Mouse (Mus musculus) cerebellum, postnatal 4 days (tissue): ENCODE results near the gene Trim46.
A peak's percentile ranks its signal among the peaks of the same experiment; 100 is the strongest.
"Not testable (repeated sequence)": the region's sequence is repeated elsewhere in the genome, so short reads cannot be mapped to it uniquely, and the experiment has no call there.

Experiments
- DNase-seq, 2 experiments: peaks; one replicate each; pipeline ENCODE4 v3.0.0; 2022; ENCODE audit warnings: low spot score in 2 of 2, mixed read lengths in 1 of 2

The Trim46 gene

GRCm38 (mm10) chr3:89233562-89234110 is 12.5 kb downstream of the Trim46 start:
- no peak for DNase-seq

DNA sequence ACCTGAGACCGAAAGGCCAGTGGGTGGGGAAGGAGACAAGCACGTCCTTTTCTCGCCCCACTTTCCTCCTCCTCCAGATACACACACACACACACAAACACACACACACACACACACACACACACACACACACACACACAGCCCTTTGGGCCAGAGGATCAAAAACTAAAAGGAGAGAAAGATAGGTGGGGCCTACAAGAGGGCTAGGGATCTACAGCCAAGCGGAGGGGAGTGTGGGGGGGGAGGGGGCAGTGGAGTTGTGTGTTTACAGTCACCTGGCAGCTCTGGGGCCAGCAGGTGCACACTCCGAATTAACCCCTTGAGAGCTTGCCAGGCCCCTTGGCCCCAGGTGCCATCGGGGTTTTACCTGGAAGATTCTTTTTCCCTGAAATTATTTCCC is 13.5 kb downstream of the Trim46 start:
- no peak for DNase-seq

- no peak for DNase-seq
Measured at GRCm38 (mm10) chr3:89231772-89232275, 14.3 kb downstream of the Trim46 start.

- DNase-seq = no peak
Measured at GRCm38 (mm10) chr3:89231345-89231744, 14.8 kb downstream of the Trim46 start.

DNA sequence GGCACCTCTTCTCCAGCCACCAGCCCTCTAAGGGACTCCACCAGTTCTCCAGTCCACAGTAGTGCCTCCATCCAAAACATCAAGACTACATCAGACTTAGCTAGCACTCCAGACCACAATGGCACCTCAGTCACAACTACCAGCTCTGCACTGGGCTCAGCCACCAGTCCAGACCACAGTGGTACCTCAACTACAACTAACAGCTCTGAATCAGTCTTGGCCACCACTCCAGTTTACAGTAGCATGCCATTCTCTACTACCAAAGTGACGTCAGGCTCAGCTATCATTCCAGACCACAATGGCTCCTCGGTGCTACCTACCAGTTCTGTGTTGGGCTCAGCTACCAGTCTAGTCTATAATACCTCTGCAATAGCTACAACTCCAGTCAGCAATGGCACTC is 15.5 kb downstream of the Trim46 start:
- no peak for DNase-seq

DNA sequence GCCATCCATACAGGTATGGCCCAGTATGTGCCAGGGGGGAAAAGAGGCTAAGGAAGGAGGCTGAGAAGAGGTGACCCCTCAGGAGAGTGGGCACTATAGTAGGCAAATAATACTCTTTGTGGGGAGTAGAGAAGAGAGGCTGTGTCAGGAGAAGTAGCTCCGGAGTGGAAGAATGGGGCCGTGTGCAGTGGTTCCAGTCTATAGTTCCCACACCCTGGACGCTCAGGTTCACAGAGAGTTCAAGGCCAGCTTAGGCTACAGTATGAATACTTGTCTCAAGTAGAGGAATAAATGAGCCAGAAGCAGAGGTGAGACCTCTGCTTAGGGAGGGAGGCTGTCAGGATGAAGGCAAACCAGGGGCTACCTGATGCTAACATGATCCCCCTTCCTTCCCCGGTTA is 16.8 kb downstream of the Trim46 start:
- DNase-seq = no peak

GRCm38 (mm10) chr3:89228836-89229235 is 17.3 kb downstream of the Trim46 start, which contains the start of gene Muc1:
Gene Muc1 (plus strand): TSS chr3:89229057.
- no peak for DNase-seq

- peak; percentile 77 to 91 for DNase-seq
Measured at GRCm38 (mm10) chr3:89228180-89228549, 17.9 kb downstream of the Trim46 start.

- DNase-seq = peak; percentile 70 to 80
Measured at GRCm38 (mm10) chr3:89227307-89228179, 18.6 kb downstream of the Trim46 start.

DNA sequence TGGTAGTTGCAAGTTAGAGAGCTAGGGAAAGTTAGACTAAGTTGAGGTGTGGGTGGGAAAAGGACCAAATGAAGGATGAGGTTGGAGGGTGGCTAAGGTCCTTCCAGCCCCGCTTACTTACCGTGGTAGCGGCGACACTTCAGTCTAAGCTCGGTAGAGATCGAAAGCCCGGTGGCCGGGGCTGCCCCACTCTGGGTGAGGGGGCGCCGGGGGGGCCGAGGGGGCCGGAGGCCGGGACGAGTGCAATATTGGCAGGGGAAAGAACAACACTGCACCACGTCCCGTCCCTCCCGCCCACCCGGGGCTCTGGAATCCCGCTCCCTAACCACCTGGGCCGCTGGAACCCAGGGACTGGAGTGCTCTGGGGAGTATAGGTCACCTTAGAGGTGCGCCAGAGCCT is 19.2 kb downstream of the Trim46 start, which contains the start of gene Mtx1:
Gene Mtx1 (minus strand): TSS at position 189 of the 400 bp plus-strand sequence.
- DNase-seq = no peak

DNA sequence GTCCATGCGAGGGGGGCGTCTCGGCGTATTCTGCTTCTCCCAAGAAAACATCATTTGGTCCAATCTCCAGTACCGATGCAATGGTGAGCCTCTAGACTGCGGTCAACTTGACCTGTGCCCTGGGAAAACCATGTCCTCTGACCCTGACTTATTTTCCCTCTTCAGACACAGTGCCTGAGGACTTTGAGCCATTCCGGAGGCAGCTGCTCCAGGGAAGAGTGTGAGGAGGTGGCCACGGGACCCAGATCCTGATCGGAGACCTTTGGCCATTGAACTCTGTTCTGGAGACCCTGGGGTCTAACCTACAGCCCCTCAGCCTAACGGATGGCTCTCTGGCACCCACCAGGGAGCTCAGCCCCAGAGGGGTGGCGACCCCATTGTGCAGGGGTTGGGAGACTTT is 19.7 kb downstream of the Trim46 start:
- no peak for DNase-seq

DNA sequence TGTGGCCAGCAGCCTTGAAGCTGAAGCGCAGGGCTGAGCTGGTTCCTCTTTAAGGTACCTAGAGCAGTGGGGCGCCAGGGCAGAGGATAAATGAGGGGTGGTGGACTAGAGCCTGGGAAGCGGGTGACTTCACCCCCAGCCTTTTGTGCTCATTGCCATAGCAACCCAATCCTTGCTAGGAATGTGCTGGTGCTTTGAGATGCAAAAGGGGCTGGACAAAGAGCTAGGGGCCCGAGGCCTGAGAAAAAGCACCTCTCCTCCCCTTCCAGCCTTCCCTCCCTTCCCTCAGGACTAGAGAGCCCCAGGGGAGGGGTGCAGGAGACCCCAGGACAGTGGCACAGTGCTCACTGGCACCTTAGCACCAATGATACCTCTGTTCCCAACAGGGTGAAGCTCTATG is 20.2 kb downstream of the Trim46 start:
- no peak for DNase-seq

DNA sequence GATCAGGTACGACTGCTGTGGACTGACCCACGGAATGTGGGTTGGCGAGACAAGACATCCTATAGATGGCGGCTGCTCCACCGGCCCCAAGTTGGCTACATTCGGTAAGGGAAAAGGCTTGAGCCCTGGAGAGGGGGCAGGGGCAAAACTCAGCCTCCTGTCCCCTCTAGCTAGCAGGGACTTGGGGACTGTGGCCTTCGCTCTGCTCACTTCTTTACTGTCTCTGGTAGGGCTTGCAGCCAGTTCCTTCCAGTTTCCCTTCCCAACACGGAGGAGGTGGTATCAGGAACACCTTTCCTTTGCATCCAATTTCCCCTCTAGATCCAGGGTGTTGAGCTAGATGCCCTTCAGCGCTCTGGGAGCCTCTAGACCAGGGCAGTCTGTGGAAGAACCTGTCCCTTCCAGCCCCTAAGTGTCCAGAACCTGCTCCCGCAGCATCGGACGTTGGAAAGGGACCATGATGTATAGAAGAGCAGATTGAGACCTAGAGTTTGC is 20.7 kb downstream of the Trim46 start:
- no peak for DNase-seq

DNA sequence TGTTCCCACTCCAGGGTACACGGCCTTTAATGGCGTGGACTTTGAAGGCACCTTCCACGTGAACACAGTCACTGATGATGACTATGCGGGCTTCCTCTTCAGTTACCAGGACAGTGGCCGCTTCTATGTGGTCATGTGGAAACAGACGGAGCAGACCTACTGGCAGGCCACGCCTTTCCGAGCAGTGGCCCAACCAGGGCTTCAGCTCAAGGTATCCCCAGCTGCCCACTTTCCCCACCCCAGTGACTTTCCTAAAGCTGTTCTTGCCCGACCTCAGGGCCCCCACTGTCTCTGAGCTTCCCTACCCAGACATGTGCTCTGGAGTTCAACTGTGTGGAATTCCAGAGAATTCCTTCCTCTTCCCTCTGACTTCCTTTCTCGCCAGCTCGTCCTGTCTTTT is 21.3 kb downstream of the Trim46 start:
- no peak for DNase-seq

- DNase-seq = no peak
Measured at GRCm38 (mm10) chr3:89221167-89221566, 24.9 kb downstream of the Trim46 start.

DNA sequence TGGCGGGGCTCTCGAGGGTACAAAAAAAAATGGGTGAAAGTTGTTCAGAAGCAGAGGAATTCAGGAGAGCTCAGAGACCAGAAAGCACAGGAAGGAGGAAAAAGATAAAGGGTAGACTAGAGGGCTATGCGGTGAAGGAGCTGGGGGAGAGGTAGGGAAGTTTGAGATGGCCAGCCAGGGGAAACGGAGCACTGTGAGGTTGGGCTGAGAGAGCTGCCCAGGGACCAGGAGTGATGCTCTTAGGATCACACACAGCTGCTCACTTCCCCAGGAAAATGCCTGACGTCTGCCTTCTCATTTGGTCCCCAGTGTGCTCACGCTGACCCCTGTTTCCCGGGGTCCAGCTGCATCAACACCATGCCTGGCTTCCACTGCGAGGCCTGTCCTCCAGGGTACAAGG is 26.6 kb downstream of the Trim46 start:
- no peak for DNase-seq

- no peak for DNase-seq
Measured at GRCm38 (mm10) chr3:89218271-89218670, 27.8 kb downstream of the Trim46 start.

GRCm38 (mm10) chr3:89216407-89216806 is 29.7 kb downstream of the Trim46 start:
- not testable (repeated sequence) for DNase-seq

DNA sequence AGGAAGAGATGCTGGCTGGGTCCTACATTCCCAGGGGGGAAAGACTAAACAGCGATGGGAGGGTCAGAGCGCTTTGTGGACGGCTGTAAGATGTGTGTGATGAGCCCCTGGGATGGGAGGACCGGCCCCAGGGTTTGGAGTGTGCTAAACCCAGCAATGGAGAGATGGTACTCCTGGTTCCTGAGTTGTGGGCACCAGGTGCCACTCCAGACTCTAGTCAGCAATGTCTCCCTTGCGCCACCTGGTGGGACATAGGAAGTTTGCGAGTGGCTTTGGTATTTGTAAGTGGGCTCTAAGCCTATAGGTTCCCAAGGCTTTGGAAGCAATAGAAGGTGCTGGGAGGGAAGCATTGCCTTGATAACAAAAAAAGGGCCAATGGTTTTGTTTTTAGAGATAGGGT is 30.3 kb downstream of the Trim46 start:
- DNase-seq = peak; percentile 80 to 84

DNA sequence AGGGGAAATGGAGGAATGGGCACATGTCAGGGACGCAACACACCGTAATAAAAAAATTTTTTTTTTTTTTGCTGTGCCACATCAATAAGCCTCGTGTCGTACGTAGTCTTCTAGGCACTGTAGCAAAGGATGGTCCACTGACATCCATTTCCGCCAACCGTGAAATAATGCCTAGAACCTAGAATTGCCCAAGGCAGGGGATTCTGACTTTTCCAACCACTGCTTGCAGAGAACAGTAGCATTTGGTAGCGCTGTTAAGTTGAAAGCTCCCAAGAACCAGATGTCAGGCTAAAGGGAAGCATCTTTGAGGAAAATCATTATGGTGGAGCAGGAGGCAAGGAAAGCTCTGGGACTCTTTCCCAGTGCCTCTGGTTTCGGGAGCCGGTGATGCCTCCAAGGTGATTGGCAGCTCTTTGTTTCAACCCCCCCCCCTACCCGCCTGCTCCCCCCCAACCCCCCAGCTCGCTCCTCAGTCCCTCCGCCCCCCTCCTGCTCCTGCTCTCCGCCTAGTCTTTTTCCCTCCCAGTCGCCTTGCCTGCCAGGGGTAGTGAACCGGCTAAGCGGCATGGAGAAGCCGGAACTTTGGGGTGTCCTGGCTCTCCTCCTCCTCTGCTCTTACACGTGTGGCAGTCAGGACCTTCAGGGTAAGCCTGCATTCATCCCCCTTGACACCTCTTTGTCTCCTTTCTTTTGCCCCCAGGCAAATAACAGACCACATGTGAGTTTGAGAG is 31.3 kb downstream of the Trim46 start, which contains the start of gene Thbs3:
Gene Thbs3 (plus strand): TSS at position 500 of the 731 bp plus-strand sequence.
- no peak for DNase-seq

GRCm38 (mm10) chr3:89213803-89214530 is 32.1 kb downstream of the Trim46 start:
- DNase-seq = peak; percentile 74 to 92
